Mouse (Mus musculus) brain, embryonic 14.5 days (tissue): Measurements from ENCODE around the gene Wipf1.

Source experiments
- CTCF ChIP-seq: fragments of 200-500 bp; IDR thresholded peaks from 2 replicates; pipeline ENCODE4 v1.5.1; 2012; ENCODE audit warnings: inconsistent platforms, mild to moderate bottlenecking, moderate library complexity, borderline replicate concordance; ENCODE audit not compliant: insufficient read depth, insufficient read length; ENCODE audit errors: extremely low read depth
- POLR2A ChIP-seq: fragments of 200-500 bp; IDR thresholded peaks from 2 replicates; pipeline ENCODE4 v1.6.1; 2012; ENCODE audit warnings: mild to moderate bottlenecking, inconsistent platforms, borderline replicate concordance; ENCODE audit not compliant: poor library complexity, insufficient read depth, insufficient read length, severe bottlenecking; ENCODE audit errors: extremely low read depth

DNA sequence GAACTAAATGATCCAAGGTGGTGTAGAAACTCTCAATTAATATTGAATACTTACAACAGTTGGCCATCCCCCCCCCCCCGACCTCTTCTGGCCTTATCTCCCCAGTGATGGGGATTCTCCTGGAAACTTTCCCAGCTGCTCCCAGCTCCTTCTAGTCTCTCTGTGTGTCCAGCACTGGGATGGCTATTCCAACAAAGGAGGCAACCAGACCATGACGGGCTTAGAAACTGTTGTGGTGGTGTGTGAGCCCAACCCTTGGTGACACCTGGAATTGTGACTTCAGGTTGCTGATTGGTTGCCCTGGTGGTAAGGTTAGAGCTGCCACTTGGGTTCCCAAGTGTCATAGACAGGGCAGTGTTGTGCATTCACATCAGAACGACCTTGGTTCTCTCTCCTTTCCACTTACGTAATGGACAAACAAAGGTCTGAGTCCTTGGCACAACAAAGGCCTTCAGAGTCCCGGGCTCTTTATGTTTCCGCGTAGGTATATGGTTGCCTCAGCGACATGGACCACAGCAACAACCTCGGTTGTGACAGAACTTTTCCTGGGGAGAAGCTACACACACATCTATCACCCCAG, 123.1 kb downstream of the Wipf1 start:
- TF ChIP-seq POLR2A (no peak), CTCF (no peak)
